Mouse (Mus musculus) stomach, postnatal 0 days (tissue): Measurements from ENCODE around the gene Lrmda. TPM values are rescaled to one million over a fixed set of nuclear protein-coding genes. Genes with fewer than 3 reads are reported as not detected.
A peak's percentile ranks its signal among the peaks of the same experiment; 100 is the strongest.

ENCODE experiments used
- ATAC-seq: fragments of 200-750 bp; cut with Nextera tagmentation; 2 replicates; pipeline ENCODE4 v1.8.0; 2017; ENCODE audit not compliant: low FRiP score, low TSS enrichment
- DNase-seq: peaks from one replicate; pipeline ENCODE4 v3.0.0-alpha.2; 2016; ENCODE audit warnings: low spot score
- H3K27ac ChIP-seq: fragments of 300-500 bp; sonication (generic); replicated peaks from 2 replicates; pipeline ENCODE4 v1.5.1; 2014; ENCODE audit warnings: mild to moderate bottlenecking, control low read depth
- H3K27me3 ChIP-seq: fragments of 300-500 bp; sonication (generic); 2 replicates; pipeline ENCODE4 v1.6.1; 2014; ENCODE audit warnings: low read length; ENCODE audit not compliant: control insufficient read depth, insufficient read depth
- H3K36me3 ChIP-seq: fragments of 300-500 bp; sonication (generic); 2 replicates; pipeline ENCODE4 v1.6.1; 2014; ENCODE audit warnings: low read length, mixed read lengths; ENCODE audit not compliant: control insufficient read depth, insufficient read depth
- H3K4me1 ChIP-seq: fragments of 300-500 bp; sonication (generic); replicated peaks from 2 replicates; pipeline ENCODE4 v1.6.1; 2014; ENCODE audit warnings: antibody characterized with exemption; ENCODE audit not compliant: control insufficient read depth, insufficient read depth
- H3K4me2 ChIP-seq: fragments of 300-500 bp; sonication (generic); replicated peaks from 2 replicates; pipeline ENCODE4 v1.6.1; 2014; ENCODE audit warnings: low read depth, mild to moderate bottlenecking, control low read depth, moderate library complexity
- H3K4me3 ChIP-seq: fragments of 300-500 bp; sonication (generic); 2 replicates; pipeline ENCODE4 v1.5.1; 2014; ENCODE audit warnings: low read depth, low read length, control low read depth
- H3K9ac ChIP-seq: fragments of 300-500 bp; sonication (generic); 2 replicates; pipeline ENCODE4 v1.6.1; 2014; ENCODE audit warnings: mild to moderate bottlenecking, low read length, control low read depth, mixed read lengths
- H3K9me3 ChIP-seq: fragments of 300-500 bp; sonication (generic); 2 replicates; pipeline ENCODE4 v1.6.1; 2016; ENCODE audit warnings: low read length; ENCODE audit not compliant: control insufficient read depth
- CTCF ChIP-seq: IDR thresholded peaks from 2 replicates; pipeline ENCODE4 v1.5.1; 2016; ENCODE audit warnings: antibody characterized with exemption, low read depth, mild to moderate bottlenecking, moderate library complexity
- EP300 ChIP-seq: optimal IDR thresholded peaks from 2 replicates; pipeline ENCODE3; 2016; ENCODE audit warnings: antibody characterized with exemption
- WGBS: fragments of 180-500 bp; shearing (Covaris S2); extraction: QIAGEN DNeasy Blood & Tissue Kit; methylation state at CpG from one replicate; pipeline ENCODE4 v1.1.7; 2014; 5-methylcytosine and 5-hydroxymethylcytosine counted together
- polyA plus RNA-seq: library from polyadenylated mRNA; unstranded; fragments of >200 nt; fragmentation: Nextera tagmentation; extraction: Ambion mirVana; gene quantifications from 2 replicates; pipeline ENCODE4 v1.2.1, GENCODE M21; 2015

Lrmda gene
- polyA plus RNA-seq, 1 experiment from 2014 or later: 0.39 TPM

DNA sequence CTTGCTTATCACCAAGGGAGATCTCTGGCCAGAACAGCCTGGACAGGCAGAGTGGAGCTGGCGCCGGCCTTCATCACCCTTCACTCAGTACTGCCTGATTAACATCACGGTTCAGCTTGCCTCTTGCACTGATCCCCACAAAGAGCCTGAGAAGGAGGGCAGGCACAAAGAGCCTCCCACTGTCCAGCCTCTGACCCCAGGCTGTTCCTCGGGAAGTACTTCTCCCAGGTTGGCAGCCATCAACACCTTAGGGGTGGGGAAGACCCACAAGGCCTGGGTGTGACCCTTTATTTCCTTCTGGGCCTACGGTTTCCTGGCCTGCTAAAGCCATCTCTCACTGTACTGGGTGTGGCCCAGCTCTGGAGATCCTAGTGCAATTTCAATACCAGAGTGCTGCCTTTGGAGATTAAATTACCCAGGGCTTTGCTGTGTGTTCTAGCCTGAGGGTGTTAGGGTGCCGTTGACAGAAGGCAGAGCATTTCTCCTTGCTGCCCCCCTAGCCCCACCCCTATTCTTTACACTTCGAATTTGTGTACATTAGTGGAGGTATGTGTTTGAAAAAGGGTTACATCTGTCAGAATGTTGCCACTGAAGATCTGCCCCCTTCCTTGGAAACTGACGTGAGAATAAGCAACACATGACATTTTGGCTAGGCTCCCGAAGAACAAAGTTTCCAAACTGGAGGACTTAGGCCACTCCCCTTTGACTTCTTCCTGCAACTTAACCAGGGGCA is 628.5 kb downstream of the Lrmda start:
- no peaks in the 10 kb centered on the region for H3K9me3 ChIP-seq
- TF ChIP-seq EP300: no peak
- no peak for TF ChIP-seq CTCF
- no peak overlapping the region for H3K4me2 ChIP-seq
- no peak overlapping the region for H3K9ac ChIP-seq
- whole genome bisulfite sequencing: 24% methylated on average over 9 of the region's 9 CpGs
- peaks cover 6% of the 10 kb centered on the region for H3K4me1 ChIP-seq
- H3K27me3 ChIP-seq: no peaks in the 10 kb centered on the region
- peak; percentile 55 for ATAC-seq
- H3K36me3 ChIP-seq: no peaks in the 10 kb centered on the region
- DNase-seq: peak; percentile 20
- no peak overlapping the region for H3K4me3 ChIP-seq
- peak overlapping the region; percentile 53; the same call in 1 of the 2 replicates for H3K27ac ChIP-seq

DNA sequence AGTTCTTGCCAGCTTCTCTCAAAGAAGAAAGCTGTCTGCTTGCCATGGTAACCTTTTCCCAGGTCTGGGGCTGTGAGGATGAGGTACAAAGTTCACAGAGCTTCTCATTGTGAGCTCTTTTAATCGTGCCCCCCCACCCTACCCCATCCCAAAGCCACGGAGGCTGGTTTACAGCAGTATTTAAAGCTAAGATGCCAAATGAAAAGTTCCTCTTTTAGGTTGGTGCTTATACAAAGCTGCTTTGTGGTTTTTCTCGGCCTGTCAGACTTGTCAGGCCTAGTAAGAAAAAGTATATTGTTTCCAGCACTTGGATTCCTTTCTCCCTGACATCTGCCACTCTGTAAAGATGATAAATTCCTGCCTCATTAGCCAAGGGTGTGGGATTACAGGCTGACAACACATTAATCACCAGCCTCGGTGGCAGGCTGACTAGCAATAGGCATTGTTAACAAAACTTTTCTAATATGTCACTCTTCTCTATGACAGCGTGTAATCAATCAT is 629.9 kb downstream of the Lrmda start:
- no peaks in the 10 kb centered on the region for H3K9me3 ChIP-seq
- WGBS: 31% methylated on average over 5 of the region's 5 CpGs
- no peaks in the 10 kb centered on the region for H3K27me3 ChIP-seq
- no peak overlapping the region for H3K27ac ChIP-seq
- no peak overlapping the region for H3K9ac ChIP-seq
- no peaks in the 10 kb centered on the region for H3K36me3 ChIP-seq
- peaks cover 6% of the 10 kb centered on the region for H3K4me1 ChIP-seq
- H3K4me3 ChIP-seq: no peak overlapping the region
- no peak for ATAC-seq
- DNase-seq: no peak
- TF ChIP-seq EP300 (no peak), CTCF (no peak)
- H3K4me2 ChIP-seq: no peak overlapping the region

DNA sequence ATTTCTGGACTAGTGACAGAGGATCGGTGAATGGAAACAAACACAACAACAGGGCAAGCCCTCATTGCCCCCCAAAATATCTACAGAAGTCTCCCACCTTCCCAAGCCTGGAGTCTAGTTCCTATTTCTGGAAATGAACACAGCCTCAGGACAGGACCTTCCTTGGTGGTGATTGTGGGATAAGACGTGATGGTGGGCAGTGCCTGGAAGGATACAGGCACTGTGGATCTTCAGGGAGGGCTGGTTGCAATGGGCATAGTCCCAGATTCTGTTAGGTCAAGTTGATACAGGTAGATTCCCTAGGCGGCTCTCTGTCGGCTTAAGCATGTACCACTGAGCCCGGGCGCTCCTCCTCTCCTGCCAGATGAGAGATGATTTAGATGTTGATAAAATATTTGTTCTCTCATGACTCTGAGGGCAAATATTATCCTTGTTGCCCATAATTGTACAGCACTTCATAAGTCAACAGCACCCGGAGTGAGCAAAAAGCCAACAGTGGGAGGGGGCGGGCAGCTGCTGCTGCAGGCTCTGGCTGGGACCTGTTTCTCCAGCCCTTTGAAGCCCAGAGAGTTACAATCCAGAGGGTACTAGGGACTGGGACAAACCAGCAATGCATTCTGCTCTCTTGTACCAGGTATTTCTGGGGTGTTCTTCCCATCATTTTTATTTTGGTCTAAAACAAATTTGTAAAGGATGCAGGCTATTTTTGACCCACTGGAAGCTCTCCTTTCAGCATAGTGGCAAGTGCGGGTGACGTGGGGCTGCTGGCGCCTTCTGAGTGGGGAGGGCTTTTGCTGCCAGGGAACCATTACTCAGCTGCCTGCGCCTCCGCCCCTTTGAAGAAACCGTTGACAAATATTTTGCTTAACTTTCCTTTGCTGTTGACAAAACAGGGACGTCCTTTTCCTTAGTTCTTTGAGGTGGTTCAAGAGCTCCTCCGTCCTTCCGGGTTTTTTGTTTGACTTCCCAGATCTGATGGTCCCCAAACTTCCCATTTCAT is 630.8 kb downstream of the Lrmda start:
- no peak overlapping the region; the same call in 1 of the 2 replicates for H3K27ac ChIP-seq
- ATAC-seq (peak; percentile 41; the same call in 1 of the 2 replicates), DNase-seq (peak; percentile 23)
- H3K4me1 ChIP-seq: peaks cover 6% of the 10 kb centered on the region
- no peaks in the 10 kb centered on the region for H3K9me3 ChIP-seq
- WGBS: 36% methylated on average over 17 of the region's 17 CpGs
- H3K9ac ChIP-seq: no peak overlapping the region
- no peak overlapping the region for H3K4me2 ChIP-seq
- no peak overlapping the region for H3K4me3 ChIP-seq
- no peaks in the 10 kb centered on the region for H3K36me3 ChIP-seq
- no peak for TF ChIP-seq EP300
- no peak for TF ChIP-seq CTCF
- no peaks in the 10 kb centered on the region for H3K27me3 ChIP-seq

DNA sequence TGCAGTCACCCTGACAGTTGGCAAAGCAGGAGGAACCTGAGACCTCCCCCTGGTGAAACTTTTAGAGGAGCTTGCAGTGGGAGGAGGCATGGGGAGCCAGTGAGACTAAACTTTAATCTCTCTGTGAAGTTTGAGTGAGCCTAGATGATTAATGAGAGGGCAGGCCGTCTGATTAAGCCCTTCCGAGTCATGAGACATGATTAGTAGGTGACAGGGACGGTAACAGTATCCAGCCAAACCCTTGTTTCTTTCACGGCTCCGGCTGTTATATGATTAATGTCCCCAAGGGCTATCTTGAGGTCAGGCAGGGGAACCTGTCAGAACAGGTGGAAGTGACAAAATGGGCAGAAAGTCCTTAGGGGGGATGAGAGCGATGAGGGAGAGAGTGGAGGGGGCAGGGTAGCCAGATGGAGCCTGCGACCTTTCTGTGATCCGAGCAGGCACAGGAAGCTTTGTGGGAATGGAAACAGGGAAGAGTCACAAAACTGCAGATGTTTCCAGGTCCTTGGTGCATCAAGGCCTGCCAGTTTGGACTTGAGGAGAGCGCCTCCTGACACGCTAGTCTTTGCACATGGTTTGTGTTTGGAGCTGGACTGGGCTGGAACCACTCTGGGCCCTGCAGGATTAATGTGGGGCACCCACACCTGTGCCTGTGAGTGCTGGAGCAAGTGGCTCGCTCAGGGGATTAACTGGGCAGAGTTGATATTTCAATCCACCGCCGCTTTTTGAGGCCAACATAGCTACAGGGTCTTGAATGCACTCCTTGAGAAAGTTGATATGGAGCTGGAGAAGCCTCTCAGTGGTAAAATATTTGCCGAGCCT is 631.8 kb downstream of the Lrmda start:
- 34% methylated on average over 14 of the region's 14 CpGs for WGBS
- Histone ChIP-seq H3K4me1 (peaks cover 6% of the 10 kb centered on the region), H3K4me3 (no peak overlapping the region), H3K36me3 (no peaks in the 10 kb centered on the region), H3K27ac (peak overlapping the region; percentile 63), H3K27me3 (no peaks in the 10 kb centered on the region), H3K9me3 (no peaks in the 10 kb centered on the region), H3K9ac (no peak overlapping the region), H3K4me2 (no peak overlapping the region)
- TF ChIP-seq CTCF (no peak), EP300 (peak; percentile 45)
- no peak for DNase-seq
- ATAC-seq: 0 out of 2 replicates have a peak, but pooled peaks have one; percentile 19

DNA sequence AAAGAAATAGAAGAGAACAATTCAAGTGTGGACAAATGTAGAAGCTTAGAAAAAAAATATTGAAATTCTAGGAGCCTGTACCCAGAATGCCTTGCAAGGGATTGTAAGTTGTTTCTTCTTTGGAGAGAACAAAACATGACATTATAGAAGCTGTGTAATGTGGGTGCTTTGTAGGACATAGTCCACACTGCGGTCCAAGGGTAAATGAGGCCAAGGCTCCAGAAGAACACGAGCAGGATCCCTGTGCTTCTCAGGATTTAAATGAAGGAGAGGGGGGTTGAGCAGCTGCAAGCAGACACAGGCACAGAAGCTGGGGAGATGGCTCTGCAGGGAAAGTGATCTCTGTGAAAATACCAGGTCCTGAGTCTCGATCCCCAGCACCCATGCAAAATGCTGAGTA is 643.0 kb downstream of the Lrmda start:
- no peak overlapping the region for H3K4me3 ChIP-seq
- no peak for TF ChIP-seq CTCF
- TF ChIP-seq EP300: no peak
- no peaks in the 10 kb centered on the region for H3K9me3 ChIP-seq
- H3K27ac ChIP-seq: no peak overlapping the region
- H3K9ac ChIP-seq: no peak overlapping the region
- 53% methylated on average over 3 of the region's 3 CpGs for WGBS
- DNase-seq (no peak), ATAC-seq (no peak)
- H3K4me2 ChIP-seq: no peak overlapping the region
- H3K4me1 ChIP-seq: no peaks in the 10 kb centered on the region
- no peaks in the 10 kb centered on the region for H3K27me3 ChIP-seq
- no peaks in the 10 kb centered on the region for H3K36me3 ChIP-seq
